7 mouse cellular contexts compared by ENCODE assay signal in the genomic region with DNA sequence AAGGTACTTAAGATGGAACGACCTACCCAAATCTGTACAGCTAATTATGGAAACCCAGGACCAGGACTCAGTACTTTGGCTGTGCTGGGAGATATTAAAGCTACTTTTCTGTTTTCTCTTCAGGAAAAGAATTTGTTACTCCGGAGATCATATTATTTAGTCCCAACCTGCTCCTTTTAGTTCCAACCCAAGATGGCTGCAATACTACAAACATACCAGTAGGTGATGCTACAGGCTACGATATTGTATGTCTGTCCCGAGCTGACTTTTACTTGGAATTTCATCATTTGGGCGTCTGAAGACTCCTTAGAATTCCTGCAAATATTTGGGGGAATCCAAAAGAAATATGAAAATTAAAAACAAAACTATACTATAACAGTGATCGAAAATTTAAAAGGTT. TPM values are rescaled to one million over a fixed set of nuclear protein-coding genes. Genes with fewer than 3 reads are reported as not detected.
DNase-seq lines count a peak whose midpoint lies in the region; ATAC-seq and TF ChIP-seq lines count a peak whose summit lies in the region.

No protein-coding gene starts in this region.

- H3K27me3 ChIP-seq in kidney, adult 2 months (replicated peaks; ENCODE audit: control insufficient read depth, insufficient read depth, low read length): no peaks in the 10 kb centered on the region
- peaks cover 14% of the 10 kb centered on the region for H3K27me3 ChIP-seq in E14TG2a.4 (ENCODE audit: insufficient read depth, low read length)

- H3K36me3 ChIP-seq in kidney, adult 2 months (ENCODE audit: control insufficient read depth, insufficient read depth, low read length): no peaks in the 10 kb centered on the region
- H3K36me3 ChIP-seq in E14TG2a.4 (ENCODE audit: insufficient read depth, low read length): no peaks in the 10 kb centered on the region

- no peaks in the 10 kb centered on the region for H3K9me3 ChIP-seq in E14TG2a.4 (ENCODE audit: low read length)

- no peaks in the 10 kb centered on the region for H3K4me1 ChIP-seq in kidney, adult 2 months (ENCODE audit: control insufficient read depth, insufficient read depth, low read length)
- H3K4me1 ChIP-seq in E14TG2a.4 (replicated peaks; ENCODE audit: low read depth, low read length): peaks cover 7% of the 10 kb centered on the region

- 0 out of 2 replicates have a peak, but pooled peaks have one; percentile 58 for ATAC-seq in erythroblast, adult 5-6 weeks (replicated peaks; ENCODE audit: low FRiP score, poor library complexity, severe bottlenecking)

- TF ChIP-seq CTCF in kidney, adult 2 months (conservative IDR thresholded peaks at IDR 0.05; ENCODE audit: insufficient read depth, insufficient read length, low read depth, low read length): peak; percentile 43
- peak; percentile 100 for TF ChIP-seq CTCF in E14TG2a.4 (conservative IDR thresholded peaks at IDR 0.05; ENCODE audit: low read length)

- 8% methylated on average over 6 of the region's 6 CpGs for WGBS in kidney, adult 2 months

- peak; percentile 54 for DNase-seq in kidney, adult 2 months
- no peak for DNase-seq in kidney, postnatal 10 days
- peak; percentile 49 for DNase-seq in A20 (ENCODE audit: low read depth, low spot score)
- DNase-seq in retina, postnatal 1 day: peak; percentile 74
- no peak for DNase-seq in right cerebral cortex, postnatal 4 days

- H3K4me3 ChIP-seq in kidney, adult 2 months (ENCODE audit: insufficient read depth, low read depth, low read length): no peak overlapping the region
- no peak overlapping the region for H3K4me3 ChIP-seq in E14TG2a.4 (replicated peaks; ENCODE audit: low read length)

- no peak for TF ChIP-seq POLR2A in kidney, adult 2 months (IDR thresholded peaks at IDR 0.05; ENCODE audit: low read depth, low read length)

- no peak overlapping the region for H3K27ac ChIP-seq in kidney, adult 2 months (ENCODE audit: insufficient read depth, low read depth, low read length)

RNA-seq across cellular contexts. Expression of gene Pigm, which starts 32.6 kb away (rescaled TPM):
- polyA plus RNA-seq in kidney, adult 2 months (2012; rRNA removed): 4.9 and 5.6 TPM in 2 replicates
- total RNA-seq in erythroblast, adult 5-6 weeks (2015; ENCODE audit: low replicate concordance): 5.2 and 5.6 TPM in 2 replicates
- 5.3 and 8.1 TPM in 2 replicates for total RNA-seq in erythroblast, adult 5-6 weeks (2017; ENCODE audit: low replicate concordance)

Comparison
In these comparisons a context has a peak if more than half of its experiments do, and no peak if none do; other contexts are left out.
1. DNase-seq: peak in kidney, adult 2 months (single experiment), A20 (single experiment) and retina, postnatal 1 day (single experiment); none in kidney, postnatal 10 days (single experiment) and right cerebral cortex, postnatal 4 days (single experiment).